8 mouse cellular contexts compared by ENCODE assay signal in genomic region chr7:34196132-34197128, GRCm38 (mm10). TPM values are rescaled to one million over a fixed set of nuclear protein-coding genes. Genes with fewer than 3 reads are reported as not detected.
DNase-seq lines count a peak whose midpoint lies in the region; ATAC-seq lines count a peak whose summit lies in the region.

Gene Pdcd2l (minus strand): TSS chr7:34196661.

- peak within 1 kb of the TSS; percentile 81 for H3K4me2 ChIP-seq in hindbrain, embryonic 11.5 days (replicated peaks; ENCODE audit: low read depth, low read length)

- peak within 1 kb of the TSS; percentile 60 for H3K27ac ChIP-seq in hindbrain, embryonic 11.5 days (ENCODE audit: low read depth, low read length)

- peak within 1 kb of the TSS; percentile 97 for H3K4me3 ChIP-seq in hindbrain, embryonic 11.5 days (ENCODE audit: low read depth, low read length)

- H3K27me3 ChIP-seq in hindbrain, embryonic 11.5 days (ENCODE audit: control insufficient read depth, insufficient read depth, low read length), result no peaks in the 10 kb centered on the region

- 3% methylated on average over 69 of the region's 70 CpGs for WGBS in hindbrain, embryonic 11.5 days

- DNase-seq in MN1 (ENCODE audit: low spot score), result peak; percentile 87
- DNase-seq in cerebellum, adult 9-10 months, result peak; percentile 91
- DNase-seq in frontal cortex, adult 2 months (ENCODE audit: extremely low spot score in 1 of 2, low spot score in 1 of 2), result peak; percentile 84 to 95
- DNase-seq in hindbrain, embryonic 11.5 days (ENCODE audit: low spot score), result peak; percentile 96
- peak; percentile 94 to 95 for DNase-seq in layer of hippocampus, postnatal 10 days (ENCODE audit: low spot score in 2 of 2)
- peak; percentile 96 for DNase-seq in lung, postnatal 10 days
- DNase-seq in ovary, postnatal 36 days (ENCODE audit: low spot score), result peak; percentile 91
- peak; percentile 90 for DNase-seq in thymus, postnatal 25 days

- peaks cover 4% of the 10 kb centered on the region; the same call in 1 of the 2 replicates for H3K36me3 ChIP-seq in hindbrain, embryonic 11.5 days (ENCODE audit: control insufficient read depth, insufficient read depth, low read length)

- no peaks in the 10 kb centered on the region for H3K9me3 ChIP-seq in hindbrain, embryonic 11.5 days (ENCODE audit: control insufficient read depth, low read length)

- H3K4me1 ChIP-seq in hindbrain, embryonic 11.5 days (replicated peaks; ENCODE audit: control insufficient read depth, insufficient read depth, low read length), result no peaks in the 10 kb centered on the region; the same call in 1 of the 2 replicates

- H3K9ac ChIP-seq in hindbrain, embryonic 11.5 days (ENCODE audit: low read depth, low read length), result peak within 1 kb of the TSS; percentile 94

- ATAC-seq in hindbrain, embryonic 11.5 days (ENCODE audit: low FRiP score), result peak; percentile 96

RNA-seq across cellular contexts. Expression of gene Pdcd2l, which starts in this region (rescaled TPM):
- 29.9 and 31.1 TPM in 2 replicates for polyA plus RNA-seq in frontal cortex, adult 2 months (2012; rRNA removed)
- polyA plus RNA-seq in hindbrain, embryonic 11.5 days (2014; fragmentation: Nextera tagmentation; extraction: Ambion mirVana), result 63.8 and 79.6 TPM in 2 replicates
- total RNA-seq in layer of hippocampus, postnatal 10 days (2021), result 10 to 100 TPM; 23.5 to 28.9 TPM

Comparison
In these comparisons a context has a peak if more than half of its experiments do, and no peak if none do; other contexts are left out.
1. Peak in every context shown above with its lines: DNase-seq, ATAC-seq, H3K4me3 ChIP-seq and H3K27ac ChIP-seq.